Mouse (Mus musculus) mature B cell (primary cell): ENCODE results near the gene Pou2f1.

Source experiments
- in situ Hi-C: fragments of 300-500 bp; cut with MboI; formaldehyde crosslinking; loops from 2 replicates; pipeline ENCODE4 v1.14.3; 2019

The Pou2f1 gene

DNA sequence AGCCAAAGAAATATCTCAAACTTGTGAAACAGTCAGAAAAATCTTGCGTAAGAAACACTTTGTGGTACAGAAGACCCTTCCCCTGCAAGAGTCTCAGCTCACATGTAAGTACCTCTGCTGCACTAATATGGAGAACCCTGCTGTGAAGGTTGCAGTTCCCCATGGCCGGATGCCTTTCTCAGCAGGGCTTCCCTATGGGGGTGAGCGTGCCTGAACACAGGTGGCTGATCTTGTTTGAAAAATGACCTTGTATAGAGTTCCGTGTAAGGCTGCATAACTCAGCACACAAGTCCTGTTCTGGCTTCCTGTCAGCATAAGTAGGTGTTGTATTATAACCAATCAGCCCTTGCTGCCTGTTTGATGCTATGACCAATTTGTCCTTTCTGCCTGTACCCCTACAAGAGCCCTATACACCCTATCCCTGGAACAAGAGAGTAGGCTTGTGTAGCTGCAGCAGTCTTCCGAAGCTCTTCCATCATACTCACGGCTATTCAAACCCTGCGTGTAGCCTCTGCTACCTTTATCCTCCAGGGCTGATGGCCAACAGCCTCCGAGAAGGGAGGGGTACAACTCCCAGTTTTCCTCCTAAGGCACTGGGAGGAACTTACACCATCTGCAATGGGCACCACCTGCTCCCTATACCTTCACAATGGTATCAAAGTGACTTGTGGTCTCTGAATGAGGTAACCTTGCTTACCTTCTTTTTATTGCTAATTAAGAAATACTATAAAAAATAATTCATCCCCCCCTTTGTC lies 120.2 kb downstream of the Pou2f1 start:
- in situ Hi-C loops = no loop called here

DNA sequence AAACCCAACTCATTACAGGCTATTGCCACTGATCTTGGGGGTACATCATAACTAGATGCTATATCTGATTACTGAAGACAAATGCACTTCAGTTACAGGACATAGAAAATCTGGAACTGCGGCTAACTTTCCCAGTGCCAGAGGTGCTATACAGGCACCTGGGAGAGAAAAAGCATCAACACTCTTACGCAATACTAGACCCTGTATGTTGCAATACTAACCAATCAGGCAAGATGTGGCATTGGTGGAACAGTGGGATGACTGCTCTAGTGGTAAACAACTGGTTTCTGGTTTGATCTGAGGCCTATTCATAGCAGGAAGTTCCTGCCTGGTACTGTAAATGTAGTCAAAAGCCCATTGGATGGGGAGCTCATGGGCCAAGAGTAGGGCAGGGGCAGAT lies 123.7 kb downstream of the Pou2f1 start:
- in situ Hi-C loops = no loop called here

DNA sequence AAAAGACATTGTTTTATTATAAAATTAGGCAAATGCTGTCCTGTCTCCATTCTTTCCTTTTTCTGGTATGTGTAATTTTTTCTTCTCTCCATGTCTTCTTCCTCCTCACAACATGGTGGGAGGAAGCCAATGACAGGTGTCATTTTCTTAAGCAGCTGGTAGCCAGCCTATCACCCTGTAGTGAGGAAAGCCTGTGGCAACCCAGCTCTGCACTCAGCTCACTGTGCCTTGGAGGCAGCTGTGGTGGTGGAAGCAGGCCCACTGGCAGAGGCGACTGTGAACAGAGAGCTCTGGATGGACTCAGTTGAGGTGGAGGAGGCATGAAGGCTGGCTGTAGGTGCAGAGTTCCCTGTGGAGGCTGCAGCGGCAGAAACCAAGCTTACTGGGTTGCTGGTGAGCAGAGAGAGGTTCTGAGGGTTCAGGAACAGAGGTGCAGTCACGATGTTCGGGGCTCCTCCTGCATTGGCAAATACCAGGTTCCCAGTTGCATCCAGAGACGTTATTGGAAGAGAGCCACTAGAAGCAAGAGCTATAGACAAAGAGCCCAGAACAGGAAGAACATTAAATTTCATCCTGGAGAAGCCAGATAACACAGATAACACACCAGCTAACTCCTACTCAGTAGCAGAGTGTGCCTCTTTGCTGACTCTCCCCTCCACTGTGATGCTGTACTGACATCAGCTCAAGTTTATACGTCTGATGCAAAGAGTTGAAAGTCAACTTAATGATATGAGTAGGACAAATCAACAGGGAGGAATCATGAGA lies 126.8 kb downstream of the Pou2f1 start:
- in situ Hi-C loops = no loop called here

DNA sequence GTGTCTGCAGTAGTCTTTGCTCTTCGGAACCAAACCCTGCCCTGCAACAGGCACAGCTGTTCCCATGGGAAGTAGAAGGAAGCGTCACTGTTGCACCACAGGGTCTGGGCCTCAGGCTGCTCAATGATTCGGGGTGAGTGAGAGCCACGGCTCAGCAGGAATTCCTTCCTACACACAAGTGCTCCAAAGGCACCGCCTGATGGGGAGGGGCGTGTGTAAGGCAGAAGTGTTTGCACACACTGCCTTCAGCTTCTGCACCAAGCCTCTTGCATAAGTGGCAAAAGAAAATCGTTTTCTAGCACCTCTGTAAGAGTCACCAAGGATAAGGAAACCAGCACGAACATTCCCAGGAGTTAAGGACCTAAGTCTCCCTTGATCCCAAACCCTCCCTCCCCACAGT lies 127.8 kb downstream of the Pou2f1 start:
- in situ Hi-C loops = no loop called here

DNA sequence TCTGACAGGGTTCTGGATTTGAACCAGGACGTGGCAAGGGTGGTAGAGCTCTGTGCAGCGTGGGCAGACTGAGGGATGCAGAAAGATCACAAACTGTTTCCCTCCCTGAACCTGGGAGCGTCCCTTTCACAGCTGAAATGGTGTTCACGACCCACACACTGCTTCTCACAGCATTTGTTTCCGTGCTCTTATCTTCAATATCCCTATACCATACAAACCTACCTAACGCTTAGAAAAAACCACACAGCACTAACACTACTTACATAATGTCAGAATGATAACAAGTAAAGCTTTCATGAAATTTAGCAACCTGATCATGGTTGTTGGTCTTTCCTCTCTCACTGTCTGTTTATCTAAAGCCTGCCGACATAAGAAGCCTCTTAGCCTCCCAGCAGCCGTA lies 133.8 kb downstream of the Pou2f1 start:
- in situ Hi-C loops = no loop called here

DNA sequence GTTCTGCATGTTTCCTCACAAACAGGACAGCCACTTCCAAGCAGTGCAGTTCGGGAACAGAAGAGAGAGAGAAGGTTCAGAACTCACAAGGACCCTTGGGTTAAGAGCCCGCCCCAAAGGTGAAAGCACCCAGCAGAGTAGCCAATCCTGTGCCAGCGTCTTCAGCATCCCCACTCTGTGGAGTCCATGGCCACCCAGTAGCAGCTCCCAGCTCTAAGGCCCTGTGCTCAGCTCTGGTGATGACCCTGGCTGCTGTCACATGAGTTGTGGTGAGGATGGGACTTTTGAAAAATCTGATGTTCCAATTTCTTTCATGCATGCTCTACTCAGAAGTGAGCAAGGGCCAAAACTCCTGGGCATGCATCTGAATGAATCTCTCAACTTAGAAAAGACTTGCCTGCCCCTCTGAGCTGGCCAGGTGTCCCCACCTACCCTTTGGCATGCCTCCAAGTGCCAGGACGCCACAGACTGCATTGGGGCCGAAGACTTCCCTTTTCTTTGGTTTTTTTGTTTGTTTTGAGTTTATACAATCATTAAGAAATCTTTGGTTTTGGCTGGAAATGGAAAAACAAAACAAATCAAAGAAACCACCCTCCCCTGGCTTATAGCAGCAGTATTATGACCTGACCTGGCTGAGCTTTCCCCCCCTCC lies 135.7 kb downstream of the Pou2f1 start:
- in situ Hi-C loops = no loop called here

DNA sequence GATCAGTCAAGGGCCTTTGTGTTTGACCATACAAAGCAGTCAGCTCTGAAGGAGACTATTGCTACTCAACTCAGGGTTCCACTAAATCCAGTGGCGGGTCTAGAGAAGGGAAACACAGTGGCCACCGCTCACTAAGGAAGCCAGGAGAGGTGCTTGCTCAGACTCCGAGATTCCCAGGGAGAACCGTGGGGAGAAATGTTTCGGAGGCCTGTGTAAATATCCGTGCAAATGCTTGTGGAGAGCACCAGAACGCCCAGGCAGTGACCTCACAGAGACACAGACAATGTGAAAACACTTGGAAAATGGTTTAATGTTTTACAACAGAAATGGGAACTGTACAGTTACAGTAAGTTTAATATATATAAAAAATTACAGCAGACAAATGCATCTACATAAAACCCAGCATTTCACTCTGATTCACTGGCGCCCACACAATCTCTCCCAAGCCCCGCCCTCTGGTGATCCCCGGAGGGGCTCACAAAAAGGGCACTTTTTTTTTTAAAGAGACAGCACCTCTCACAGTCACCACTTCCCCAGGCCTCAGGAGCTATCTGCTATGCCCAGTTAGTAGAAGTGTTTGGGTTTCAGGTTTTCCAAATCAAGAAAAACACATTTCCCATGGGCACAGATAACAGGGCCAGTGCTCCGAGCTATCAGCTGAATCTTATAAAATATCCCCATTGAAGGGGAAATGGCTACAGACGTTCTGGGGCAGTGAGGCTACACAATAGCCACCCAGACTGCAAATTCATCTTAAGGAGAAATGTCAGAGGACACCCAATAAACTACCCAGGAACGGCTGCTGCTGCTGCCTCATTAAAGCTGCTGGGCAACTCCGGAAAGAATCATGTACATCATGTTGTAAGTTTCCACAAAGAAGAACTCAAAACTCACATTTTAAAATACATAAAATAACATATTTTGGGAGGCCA lies 137.3 kb downstream of the Pou2f1 start:
- in situ Hi-C loops = no loop called here

DNA sequence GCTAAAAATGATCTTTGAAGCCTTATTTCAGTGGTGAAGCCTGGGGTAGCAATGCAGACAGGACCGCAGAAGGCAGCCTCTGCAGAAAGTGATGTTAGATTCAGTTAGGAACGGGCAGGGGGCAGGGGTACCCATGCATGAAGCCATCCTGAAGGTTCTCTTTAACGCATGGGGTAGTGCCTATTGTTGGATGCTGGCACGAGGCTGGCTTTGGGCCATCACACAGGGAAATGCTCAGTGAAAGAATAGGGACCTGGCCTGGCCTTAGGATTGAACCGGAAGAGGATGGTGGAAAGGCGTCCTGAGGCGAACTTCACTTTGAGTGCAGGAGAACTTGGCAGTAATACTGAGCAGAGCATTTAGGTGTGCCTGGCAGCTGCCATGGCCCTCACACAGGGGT lies 140.4 kb downstream of the Pou2f1 start:
- in situ Hi-C loops = no loop called here

DNA sequence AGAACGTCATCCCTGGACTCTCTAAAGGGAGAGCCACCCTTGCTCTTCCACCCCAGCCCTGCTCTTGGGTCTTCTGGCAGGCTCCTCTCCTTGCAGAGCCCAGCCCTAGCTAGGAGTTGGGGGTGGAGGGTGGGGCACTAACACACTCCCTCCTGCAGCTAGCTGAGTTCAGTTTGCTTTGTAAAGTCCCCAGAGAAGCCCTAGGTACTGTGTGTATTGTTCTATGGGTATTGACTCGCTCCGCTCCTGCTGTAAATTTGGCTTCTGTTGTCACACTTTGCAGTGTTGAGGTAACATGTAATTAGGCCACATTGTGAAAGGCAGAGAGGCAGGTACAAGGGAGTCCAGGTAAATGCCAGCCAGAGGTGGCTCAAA lies 141.3 kb downstream of the Pou2f1 start:
- in situ Hi-C loops = no loop called here

DNA sequence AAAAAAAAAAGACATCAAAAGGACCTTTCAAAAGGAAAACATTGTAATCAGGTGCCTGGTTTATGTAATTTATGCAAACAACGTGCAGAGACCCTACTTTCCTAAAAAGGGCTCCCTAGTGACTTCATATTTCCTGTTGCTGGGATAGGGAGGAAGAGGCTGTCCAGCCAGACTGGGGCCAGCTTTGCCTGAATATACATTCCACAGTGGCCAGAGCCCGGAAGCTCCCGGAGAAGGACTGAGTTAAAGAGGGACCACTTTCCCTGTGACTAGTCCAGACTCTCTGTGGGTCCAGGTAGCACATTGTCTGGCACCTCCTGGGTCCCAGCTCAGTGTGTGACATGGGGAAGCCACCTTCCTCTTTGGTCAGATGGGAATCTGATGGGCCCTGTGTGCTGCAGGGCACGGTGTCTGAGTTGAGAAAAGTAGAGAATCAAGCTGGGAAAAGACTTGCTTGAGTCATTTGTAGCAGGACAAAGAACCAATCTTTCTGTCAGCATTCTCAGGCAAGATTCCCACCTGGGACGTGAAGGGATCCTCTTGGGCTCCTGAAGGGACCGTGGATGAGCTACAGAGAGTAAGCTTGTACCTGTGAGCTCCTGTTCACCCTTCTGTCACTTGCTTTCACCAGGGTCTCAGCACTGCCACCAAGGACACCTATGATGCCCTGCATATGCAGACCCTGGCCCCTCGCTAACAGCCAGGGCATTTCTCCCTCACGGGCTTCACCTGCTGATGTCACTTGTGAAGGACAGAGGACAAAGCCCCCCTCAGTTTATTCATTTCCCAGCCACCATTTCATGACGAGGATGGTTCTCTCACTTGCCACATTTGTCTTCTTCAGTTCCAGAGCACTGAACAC lies 141.9 kb downstream of the Pou2f1 start:
- in situ Hi-C loops = no loop called here

DNA sequence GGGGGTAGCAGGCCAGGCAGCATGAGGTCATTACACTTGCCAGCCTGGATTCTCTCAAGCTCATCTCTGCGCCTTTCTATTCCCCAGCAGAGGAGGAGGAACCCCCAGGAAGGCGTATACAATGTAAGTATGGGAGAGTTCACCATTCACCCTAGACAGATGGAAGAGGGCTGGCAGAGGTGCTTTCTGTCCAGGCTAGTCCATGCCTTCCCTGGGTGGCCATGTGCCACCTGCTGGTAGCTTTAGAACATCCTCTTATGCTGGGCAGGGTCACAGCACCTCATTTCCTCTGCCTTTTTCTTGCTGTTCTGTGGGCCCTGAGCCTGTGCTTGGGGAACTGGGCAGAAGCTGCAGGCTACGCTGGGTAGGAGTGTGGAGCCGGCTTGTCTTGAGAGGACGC lies 144.1 kb downstream of the Pou2f1 start:
- in situ Hi-C loops = no loop called here

DNA sequence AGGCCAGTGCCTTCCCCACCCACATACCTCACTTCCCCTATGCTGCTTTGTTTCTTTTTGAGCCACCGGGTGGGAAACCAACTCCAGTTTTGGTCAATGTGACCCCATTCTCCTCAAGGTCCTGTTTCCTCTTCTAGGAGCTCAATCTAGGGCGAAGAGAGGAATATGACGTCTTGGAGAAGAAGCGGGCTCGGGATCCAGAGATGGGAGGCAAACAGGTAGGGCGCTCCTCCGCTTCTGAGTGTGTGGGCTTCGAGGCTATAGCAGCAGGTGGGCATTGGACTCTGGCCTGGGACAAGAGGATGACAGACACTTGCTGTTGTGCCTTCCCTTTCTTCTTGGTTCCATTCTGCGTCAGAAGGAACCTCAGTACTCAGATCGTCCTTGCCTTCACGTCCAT lies 145.2 kb downstream of the Pou2f1 start:
- in situ Hi-C loops = no loop called here

DNA sequence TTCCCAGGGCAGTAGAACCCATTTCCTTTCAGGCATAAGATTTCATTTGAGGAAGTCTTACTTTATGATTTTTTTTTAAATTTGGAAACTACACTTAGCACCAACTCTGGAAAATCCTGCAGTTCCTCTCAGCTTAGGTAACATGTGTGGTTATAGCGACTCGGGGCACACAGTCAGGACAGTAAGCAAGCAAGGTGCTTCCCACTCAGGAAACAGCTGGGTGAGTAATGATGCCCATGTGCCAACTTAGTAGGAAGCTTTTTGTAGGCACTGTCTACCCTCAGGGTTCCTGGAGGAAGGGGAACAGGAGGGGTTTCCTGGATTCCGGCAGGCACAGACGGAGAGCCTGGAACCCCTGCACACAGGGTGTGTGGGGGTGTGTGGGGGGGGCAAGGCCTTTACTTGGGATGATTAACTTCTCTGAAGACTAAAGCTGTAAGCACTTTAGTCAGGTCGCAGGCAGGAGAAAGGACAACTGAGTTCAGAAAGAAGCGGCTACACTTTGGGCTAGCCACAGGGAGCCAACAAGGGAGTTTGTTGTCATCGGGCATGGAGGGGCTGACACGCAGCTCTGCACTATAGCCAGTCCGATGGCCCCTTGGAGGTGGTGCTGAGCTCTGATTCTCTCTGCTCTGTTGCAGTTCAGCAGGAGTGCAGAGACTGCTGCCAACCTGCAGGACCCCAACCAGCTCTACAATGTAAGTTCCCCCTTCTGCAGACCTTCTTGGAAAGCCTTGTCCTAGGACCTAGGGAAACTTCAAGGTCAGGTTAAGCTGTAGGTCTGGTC lies 146.5 kb downstream of the Pou2f1 start:
- in situ Hi-C loops = no loop called here

DNA sequence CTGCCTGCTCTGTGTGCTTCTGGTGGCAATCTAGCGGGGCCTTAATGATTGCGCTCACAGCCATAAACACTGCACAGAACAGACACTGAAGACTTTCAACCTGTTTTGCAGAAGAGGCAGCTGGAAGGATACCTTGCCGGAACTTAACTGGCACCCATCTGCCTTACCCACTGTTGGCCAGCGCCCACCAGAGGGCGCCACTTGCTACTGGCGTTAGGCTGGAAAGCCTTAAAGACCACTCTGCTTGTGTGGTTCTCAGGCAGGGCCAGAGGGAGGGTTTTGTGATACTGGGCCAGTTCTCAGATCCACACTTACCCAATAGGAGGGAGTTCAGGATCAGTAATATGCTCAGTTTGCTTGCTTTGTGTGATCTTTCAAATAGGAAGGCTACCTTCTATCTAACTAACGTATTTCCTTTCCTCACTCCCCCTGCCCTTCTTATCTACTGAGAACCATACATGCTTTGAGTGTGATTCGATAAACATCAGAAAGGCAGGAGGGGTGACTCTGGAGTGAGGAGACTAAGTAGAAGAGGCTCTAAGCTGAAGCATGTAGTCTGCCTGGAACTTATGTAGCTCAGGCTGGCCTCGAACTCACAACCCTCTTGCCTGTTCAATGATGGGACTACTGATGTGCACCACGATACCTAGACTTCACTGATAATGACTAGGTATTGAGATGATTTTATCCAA lies 148.6 kb downstream of the Pou2f1 start:
- in situ Hi-C loops = no loop called here

DNA sequence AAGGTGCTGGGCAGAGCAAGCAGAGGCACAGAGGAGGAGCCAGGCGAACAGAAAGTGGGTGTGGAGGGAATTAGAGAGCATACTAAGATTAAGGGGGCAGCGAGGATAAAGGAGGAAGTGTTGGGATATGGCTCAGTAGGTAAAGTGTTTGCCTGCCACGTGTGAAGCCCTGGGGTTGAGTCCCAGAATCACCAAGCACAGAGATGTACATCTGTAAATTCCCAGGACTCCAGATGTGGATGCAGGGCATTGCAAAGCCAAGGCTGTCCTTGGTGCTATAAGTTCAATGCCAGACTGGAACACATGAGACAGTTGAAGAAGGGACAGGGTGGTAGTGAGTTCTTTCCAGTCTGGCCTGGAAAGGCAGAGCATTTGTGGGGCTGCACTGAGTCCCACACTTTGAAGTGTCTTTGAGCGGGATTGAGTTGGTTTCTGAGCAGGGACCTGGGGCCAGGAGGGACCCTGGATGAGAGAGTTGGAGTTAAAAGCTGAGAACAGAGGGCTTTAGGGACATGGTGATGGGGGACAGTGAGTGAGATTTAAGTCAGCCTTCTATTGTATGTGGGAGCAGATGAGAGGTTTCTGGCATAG lies 149.3 kb downstream of the Pou2f1 start:
- in situ Hi-C loops = no loop called here

DNA sequence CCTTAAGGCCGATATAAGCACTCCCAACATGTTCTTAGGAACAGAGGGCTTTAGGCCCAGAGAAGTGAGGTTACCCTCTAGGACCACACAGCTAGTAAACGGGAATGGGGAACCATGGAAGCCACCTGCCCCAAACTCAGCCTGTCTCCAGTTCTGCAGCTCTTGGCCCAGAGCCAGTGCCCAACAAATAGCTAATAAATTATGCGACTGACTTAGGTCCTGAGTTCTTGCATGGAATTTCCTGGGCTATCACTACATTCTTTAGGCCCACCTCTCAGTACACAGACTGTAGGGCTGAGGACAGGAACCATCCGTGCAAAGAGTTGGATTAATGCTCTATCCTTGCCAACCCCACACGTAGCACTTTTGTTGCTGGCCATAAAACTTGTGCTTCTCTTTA lies 150.3 kb downstream of the Pou2f1 start:
- in situ Hi-C loops = no loop called here

DNA sequence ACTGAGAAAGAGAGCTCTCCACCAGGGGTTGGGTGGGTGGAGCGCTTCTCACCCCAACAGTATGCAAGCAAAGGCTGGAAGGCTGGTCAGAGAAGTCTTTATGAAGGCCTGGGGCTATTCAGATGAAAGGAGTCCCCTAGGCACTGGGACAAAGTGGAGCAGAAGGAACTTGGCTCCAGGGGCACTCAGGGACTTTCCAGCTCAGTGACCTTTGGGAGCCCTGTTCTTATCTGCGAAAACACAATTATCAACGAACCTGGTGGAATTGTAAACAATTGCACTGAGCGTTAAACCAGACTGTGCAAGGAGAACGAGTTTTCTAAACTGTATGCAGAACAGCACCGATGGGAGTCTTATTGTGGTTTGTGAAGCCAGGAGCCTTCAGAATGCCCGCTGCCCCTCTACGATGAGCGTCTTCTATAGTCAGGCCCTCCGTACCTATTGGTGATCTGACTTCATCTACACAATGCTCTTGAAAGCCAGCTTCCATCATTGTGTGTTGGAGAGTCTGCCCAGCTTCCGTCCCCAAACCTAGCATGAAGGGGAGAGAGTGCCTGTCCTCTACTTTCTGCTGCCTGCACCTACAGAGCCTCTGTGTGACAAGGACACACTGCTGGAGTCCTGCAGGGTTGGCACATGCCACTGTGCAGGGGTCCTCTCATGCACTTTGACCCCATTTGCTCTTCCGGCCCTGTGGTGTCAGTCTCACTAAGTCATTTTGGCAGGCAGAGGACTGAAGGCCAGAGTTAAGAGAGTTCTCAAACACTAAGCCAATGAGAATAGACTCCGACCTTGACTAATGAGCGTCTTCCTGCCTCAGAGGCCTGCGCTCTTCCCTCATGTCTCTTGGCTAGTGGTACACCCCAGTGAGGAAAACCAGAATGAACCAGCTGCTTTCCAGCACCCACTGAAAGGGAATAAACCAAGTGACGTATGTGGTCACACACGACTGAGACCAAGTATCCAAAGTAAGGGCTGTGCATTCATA lies 152.7 kb downstream of the Pou2f1 start:
- in situ Hi-C loops = loop anchor here (10.0 kb wide), 1 partner anchor 305 kb away; no protein-coding TSS in a partner anchor

DNA sequence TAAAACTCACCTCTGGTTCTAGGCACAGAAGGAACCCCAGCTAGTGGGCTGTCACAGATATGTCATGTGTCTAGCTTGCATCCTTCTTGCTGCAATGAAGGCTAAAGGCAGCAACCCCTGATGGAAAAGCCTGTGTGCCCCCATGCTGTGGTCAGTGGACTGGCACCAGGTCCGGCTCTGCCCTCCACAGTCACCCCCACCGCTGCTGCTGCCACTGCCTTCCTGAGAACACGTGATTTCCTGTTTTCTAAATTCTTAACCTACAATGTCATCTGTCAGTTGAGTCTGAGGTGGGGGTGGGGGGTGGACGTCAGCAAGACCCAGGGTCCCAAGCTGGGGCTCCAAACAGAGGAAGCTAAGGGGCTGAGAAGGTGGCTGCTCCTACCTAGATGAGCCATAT lies 153.6 kb downstream of the Pou2f1 start:
- in situ Hi-C loops = loop anchor here (10.0 kb wide), 1 partner anchor 306 kb away; no protein-coding TSS in a partner anchor
